Mouse (Mus musculus) ES-E14 (cell line): ENCODE data around the gene Akt1.

Experiments used
- CHD2 ChIP-seq: IDR thresholded peaks from 2 replicates; pipeline ENCODE4 v1.6.1; 2014; ENCODE audit warnings: mild to moderate bottlenecking, low read depth, low read length, inconsistent platforms
- HCFC1 ChIP-seq: IDR thresholded peaks from 2 replicates; pipeline ENCODE4 v1.6.1; 2012; ENCODE audit warnings: low read length, inconsistent platforms, borderline replicate concordance; ENCODE audit not compliant: insufficient read depth
- MAFK ChIP-seq: IDR thresholded peaks from 2 replicates; pipeline ENCODE4 v1.6.1; 2014; ENCODE audit warnings: mild to moderate bottlenecking, low read depth, low read length, inconsistent platforms; ENCODE audit not compliant: insufficient read depth
- ZC3H11A ChIP-seq: IDR thresholded peaks from 2 replicates; pipeline ENCODE4 v1.6.1; 2012; ENCODE audit warnings: low read depth, mild to moderate bottlenecking, inconsistent platforms, low read length, borderline replicate concordance
- ZNF384 ChIP-seq: IDR thresholded peaks from 2 replicates; pipeline ENCODE4 v1.6.1; 2012; ENCODE audit warnings: low read depth, low read length, inconsistent platforms

DNA sequence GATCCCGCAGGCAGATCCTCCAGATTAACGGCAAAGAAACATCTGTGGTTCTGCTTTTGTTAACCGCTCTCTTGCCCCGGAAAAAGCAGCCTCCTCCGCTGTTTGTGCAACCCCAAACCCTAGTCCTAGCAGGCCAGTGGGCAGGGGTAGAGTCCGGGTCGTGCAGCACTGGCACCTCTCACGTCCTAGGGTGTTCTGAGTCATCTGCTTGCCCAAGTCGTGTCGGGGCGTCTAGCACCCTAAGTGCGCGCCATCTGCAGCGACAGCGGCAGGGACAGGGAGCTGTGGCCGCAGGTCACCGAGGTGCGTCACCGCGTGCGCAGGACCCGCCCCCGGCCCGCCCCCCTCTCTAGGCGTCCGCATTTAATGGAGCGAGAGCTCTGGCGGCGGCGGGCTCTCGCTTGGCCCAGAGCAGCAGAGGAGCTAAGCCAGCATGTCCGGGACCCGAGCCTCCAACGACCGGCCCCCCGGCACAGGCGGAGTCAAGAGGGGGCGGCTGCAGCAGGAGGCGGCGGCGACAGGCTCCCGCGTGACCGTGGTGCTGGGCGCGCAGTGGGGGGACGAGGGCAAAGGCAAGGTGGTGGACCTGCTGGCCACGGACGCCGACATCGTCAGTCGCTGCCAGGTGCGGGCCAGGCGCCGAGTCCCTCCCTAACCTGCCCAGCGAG, 54.9 kb downstream of the Akt1 start, which contains the start of gene Adssl1:
- no peak for TF ChIP-seq CHD2
- no peak for TF ChIP-seq HCFC1
- no peak for TF ChIP-seq MAFK
- TF ChIP-seq ZNF384: no peak
- no peak for TF ChIP-seq ZC3H11A
